Mouse (Mus musculus): ENCODE measurements around the gene Dpt. TPM values are rescaled to one million over a fixed set of nuclear protein-coding genes. Genes with fewer than 3 reads are reported as not detected.
"Not testable (repeated sequence)": the region's sequence is repeated elsewhere in the genome, so short reads cannot be mapped to it uniquely, and the experiment has no call there.

Dpt gene
- polyA plus RNA-seq, 1 experiment = 14.6 TPM

DNA sequence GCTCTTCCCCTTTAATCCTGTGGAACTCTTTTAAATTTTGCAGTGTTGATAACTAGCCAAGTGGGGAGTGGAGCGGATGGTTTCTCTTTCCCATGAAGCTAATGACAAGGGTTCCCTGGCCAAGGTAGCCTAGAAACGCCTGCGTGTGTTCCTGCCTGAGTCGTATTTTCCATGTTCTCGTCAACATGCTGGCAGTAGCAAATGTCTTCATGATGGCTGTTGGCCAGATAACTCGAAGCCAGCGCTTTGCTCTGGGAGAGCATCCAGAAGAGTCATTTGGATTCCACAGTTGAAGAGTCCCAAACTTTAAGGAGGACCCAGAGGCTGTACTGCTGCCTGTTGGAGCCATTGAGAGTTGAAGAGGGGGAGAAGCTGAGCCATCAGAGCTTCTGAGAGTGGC, 25.8 kb upstream of the Dpt start:
- no peaks in the 10 kb centered on the region for H3K4me1 ChIP-seq (replicated peaks; ENCODE audit: control insufficient read depth, insufficient read depth, low read length)
- H3K27ac ChIP-seq (ENCODE audit: control insufficient read depth, insufficient read depth, low read length) = no peak overlapping the region
- no peaks in the 10 kb centered on the region for H3K36me3 ChIP-seq (ENCODE audit: control insufficient read depth, insufficient read depth, low read length)
- no peaks in the 10 kb centered on the region for H3K27me3 ChIP-seq (ENCODE audit: control insufficient read depth, insufficient read depth, low read length)
- 90% methylated on average over 7 of the region's 7 CpGs for whole genome bisulfite sequencing
- H3K4me3 ChIP-seq (ENCODE audit: control insufficient read depth, insufficient read depth, low read length) = no peak overlapping the region
- no peak for DNase-seq
- TF ChIP-seq POLR2A (IDR thresholded peaks at IDR 0.05; ENCODE audit: control insufficient read depth, extremely low read depth, insufficient read depth, low read length, poor library complexity) = no peak
- no peak for TF ChIP-seq CTCF (IDR thresholded peaks at IDR 0.05; ENCODE audit: borderline replicate concordance, control insufficient read depth, extremely low read depth, insufficient read depth, low read length, poor library complexity)

DNA sequence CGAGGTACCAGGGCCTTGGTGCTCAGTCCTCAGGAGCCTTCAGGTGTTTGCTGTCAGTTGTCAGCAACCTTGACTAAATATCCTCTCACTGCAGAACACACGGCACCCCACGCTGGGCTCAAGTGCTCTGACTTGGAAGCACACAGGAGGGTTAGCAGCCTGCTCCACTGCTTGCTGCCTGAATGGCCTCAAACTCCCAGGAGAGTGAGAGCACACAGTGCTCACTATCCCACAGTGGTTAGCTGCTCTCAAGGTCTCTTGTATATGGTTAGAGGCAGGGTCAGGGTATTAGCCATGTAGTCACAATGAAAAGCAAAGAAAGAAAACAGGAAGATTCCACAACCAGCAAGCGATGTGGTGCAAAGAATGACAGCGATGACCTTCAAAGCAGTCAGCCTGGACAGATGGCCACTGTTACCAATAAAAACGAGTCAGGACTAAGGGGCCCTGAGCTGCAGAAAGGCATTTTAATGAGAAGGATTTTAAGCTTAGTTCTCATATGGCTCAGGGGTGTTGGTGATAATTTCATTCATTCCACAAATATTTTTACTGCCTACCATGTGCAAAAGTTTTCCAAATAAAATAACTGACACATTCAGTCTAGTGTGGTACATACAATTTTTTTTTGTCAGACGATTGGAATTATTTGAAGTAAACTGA, 15.5 kb upstream of the Dpt start:
- Histone ChIP-seq H3K4me1 (replicated peaks; ENCODE audit: control insufficient read depth, insufficient read depth, low read length) (no peaks in the 10 kb centered on the region), H3K36me3 (ENCODE audit: control insufficient read depth, insufficient read depth, low read length) (no peaks in the 10 kb centered on the region), H3K27me3 (ENCODE audit: control insufficient read depth, insufficient read depth, low read length) (no peaks in the 10 kb centered on the region), H3K4me3 (ENCODE audit: control insufficient read depth, insufficient read depth, low read length) (no peak overlapping the region), H3K27ac (ENCODE audit: control insufficient read depth, insufficient read depth, low read length) (no peak overlapping the region)
- WGBS = 92% methylated on average over 7 of the region's 7 CpGs
- DNase-seq = no peak
- TF ChIP-seq CTCF (IDR thresholded peaks at IDR 0.05; ENCODE audit: borderline replicate concordance, control insufficient read depth, extremely low read depth, insufficient read depth, low read length, poor library complexity) = no peak
- no peak for TF ChIP-seq POLR2A (IDR thresholded peaks at IDR 0.05; ENCODE audit: control insufficient read depth, extremely low read depth, insufficient read depth, low read length, poor library complexity)

DNA sequence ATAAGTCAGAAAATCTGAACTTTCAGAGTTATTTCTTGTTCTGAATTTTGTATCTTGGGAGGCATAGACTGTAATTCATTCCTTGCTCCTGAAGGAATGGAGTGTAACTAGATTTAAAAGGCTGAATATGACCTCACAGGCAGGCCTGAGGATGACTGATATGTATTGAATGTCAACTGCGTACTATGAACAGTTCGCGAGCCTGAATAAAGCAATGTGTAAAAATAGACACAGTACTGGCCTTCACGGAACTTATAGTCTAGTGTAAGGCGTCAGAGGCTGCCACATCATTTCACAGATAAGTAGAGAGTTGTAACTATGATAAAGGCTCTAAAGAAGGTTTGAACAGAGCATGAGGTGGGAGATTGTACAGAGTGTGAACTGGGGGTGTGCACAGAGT, 10.3 kb upstream of the Dpt start:
- WGBS = 95% methylated on average over 5 of the region's 5 CpGs
- no peak overlapping the region for H3K27ac ChIP-seq (ENCODE audit: control insufficient read depth, insufficient read depth, low read length)
- no peaks in the 10 kb centered on the region for H3K27me3 ChIP-seq (ENCODE audit: control insufficient read depth, insufficient read depth, low read length)
- no peaks in the 10 kb centered on the region for H3K36me3 ChIP-seq (ENCODE audit: control insufficient read depth, insufficient read depth, low read length)
- TF ChIP-seq POLR2A (IDR thresholded peaks at IDR 0.05; ENCODE audit: control insufficient read depth, extremely low read depth, insufficient read depth, low read length, poor library complexity) = no peak
- TF ChIP-seq CTCF (IDR thresholded peaks at IDR 0.05; ENCODE audit: borderline replicate concordance, control insufficient read depth, extremely low read depth, insufficient read depth, low read length, poor library complexity) = no peak
- no peak for DNase-seq
- no peak overlapping the region for H3K4me3 ChIP-seq (ENCODE audit: control insufficient read depth, insufficient read depth, low read length)
- H3K4me1 ChIP-seq (replicated peaks; ENCODE audit: control insufficient read depth, insufficient read depth, low read length) = no peaks in the 10 kb centered on the region

DNA sequence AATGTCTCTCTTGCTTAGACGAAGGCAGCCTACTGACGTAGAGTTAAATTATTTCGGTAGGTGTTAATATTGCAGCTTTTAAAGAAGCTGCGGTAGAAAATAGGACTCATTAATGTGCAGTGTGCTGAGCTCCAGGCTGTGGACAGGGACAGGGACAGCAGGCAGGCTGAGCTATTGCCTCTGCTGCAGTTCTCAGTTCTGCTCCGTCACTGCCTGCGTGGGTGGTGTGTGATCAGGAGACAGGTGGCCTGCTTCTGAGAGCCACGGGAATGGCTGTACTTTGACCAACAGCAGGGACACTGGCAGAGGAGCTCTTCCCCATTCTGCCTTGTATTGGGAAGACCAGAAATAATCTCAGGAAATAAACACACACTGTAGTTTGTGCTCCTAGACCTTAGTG, 8.7 kb upstream of the Dpt start:
- 84% methylated on average over 7 of the region's 7 CpGs for WGBS
- no peaks in the 10 kb centered on the region for H3K36me3 ChIP-seq (ENCODE audit: control insufficient read depth, insufficient read depth, low read length)
- DNase-seq = no peak
- H3K4me3 ChIP-seq (ENCODE audit: control insufficient read depth, insufficient read depth, low read length) = no peak overlapping the region
- TF ChIP-seq POLR2A (IDR thresholded peaks at IDR 0.05; ENCODE audit: control insufficient read depth, extremely low read depth, insufficient read depth, low read length, poor library complexity) (no peak), CTCF (IDR thresholded peaks at IDR 0.05; ENCODE audit: borderline replicate concordance, control insufficient read depth, extremely low read depth, insufficient read depth, low read length, poor library complexity) (no peak)
- no peaks in the 10 kb centered on the region for H3K4me1 ChIP-seq (replicated peaks; ENCODE audit: control insufficient read depth, insufficient read depth, low read length)
- no peak overlapping the region for H3K27ac ChIP-seq (ENCODE audit: control insufficient read depth, insufficient read depth, low read length)
- no peaks in the 10 kb centered on the region for H3K27me3 ChIP-seq (ENCODE audit: control insufficient read depth, insufficient read depth, low read length)

DNA sequence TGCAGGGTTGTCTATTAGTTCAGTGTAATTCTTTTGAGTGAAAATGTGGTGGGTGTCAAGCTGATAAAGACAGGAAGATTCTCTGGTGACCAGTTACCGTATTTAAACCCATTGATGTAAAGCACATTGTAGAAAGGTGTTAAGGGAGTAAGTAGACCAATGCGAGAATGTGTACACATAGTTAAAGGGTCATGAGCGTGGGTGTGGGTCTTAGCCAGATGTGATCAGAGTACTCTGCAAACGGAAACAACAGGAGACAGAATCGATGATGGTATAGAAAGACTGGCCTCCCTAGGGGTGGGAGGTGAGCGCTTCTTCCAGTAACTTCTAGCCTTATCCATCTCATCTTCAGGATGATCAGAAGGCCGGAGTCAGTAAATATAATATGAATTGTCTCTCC, 8.2 kb upstream of the Dpt start:
- 97% methylated on average over 7 of the region's 7 CpGs for WGBS
- Histone ChIP-seq H3K27ac (ENCODE audit: control insufficient read depth, insufficient read depth, low read length) (no peak overlapping the region), H3K4me1 (replicated peaks; ENCODE audit: control insufficient read depth, insufficient read depth, low read length) (no peaks in the 10 kb centered on the region), H3K4me3 (ENCODE audit: control insufficient read depth, insufficient read depth, low read length) (no peak overlapping the region), H3K36me3 (ENCODE audit: control insufficient read depth, insufficient read depth, low read length) (no peaks in the 10 kb centered on the region), H3K27me3 (ENCODE audit: control insufficient read depth, insufficient read depth, low read length) (no peaks in the 10 kb centered on the region)
- no peak for TF ChIP-seq POLR2A (IDR thresholded peaks at IDR 0.05; ENCODE audit: control insufficient read depth, extremely low read depth, insufficient read depth, low read length, poor library complexity)
- DNase-seq = no peak

DNA sequence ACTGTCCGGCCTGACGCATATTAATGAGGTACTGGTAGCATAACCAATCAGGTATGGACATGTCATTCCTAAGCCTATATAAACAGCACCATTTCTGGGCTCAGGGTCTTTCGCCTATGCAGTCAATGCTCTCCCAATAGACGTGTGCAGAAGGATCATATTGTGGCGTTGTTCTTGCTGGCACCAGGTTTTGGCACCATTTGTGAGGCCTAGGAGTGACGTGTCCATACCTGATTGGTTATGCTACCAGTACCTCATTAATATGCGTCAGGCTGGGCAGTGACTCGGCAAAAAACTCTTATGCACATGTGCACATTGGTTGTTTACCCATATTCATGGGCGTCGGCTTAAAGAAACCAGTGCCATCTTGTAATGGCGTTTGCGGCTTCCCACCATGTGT, 6.1 kb upstream of the Dpt start:
- H3K27me3 ChIP-seq (ENCODE audit: control insufficient read depth, insufficient read depth, low read length); H3K4me1 ChIP-seq (replicated peaks; ENCODE audit: control insufficient read depth, insufficient read depth, low read length); H3K36me3 ChIP-seq (ENCODE audit: control insufficient read depth, insufficient read depth, low read length); H3K4me3 ChIP-seq (ENCODE audit: control insufficient read depth, insufficient read depth, low read length); H3K27ac ChIP-seq (ENCODE audit: control insufficient read depth, insufficient read depth, low read length); DNase-seq: not testable (repeated sequence)
- 96% methylated on average over 12 of the region's 12 CpGs for WGBS

DNA sequence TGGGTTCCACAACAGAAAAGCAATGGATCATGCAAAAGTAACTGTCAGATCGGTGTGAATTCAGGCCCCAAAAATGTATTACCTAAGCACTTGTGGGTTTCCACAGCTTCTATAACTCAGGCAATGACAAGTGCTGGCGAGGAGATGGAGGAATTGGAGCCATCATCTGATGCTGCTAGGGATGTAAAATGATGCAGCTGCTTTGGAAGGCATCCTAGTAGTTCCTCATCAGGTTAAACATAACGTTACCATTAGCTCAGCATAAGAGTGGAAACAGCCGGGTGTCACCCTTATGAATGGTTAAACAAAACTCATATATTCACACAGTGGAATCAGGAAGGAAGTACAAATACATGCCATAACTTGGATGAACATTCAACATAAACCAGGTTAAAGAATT, 3.4 kb upstream of the Dpt start:
- H3K4me3 ChIP-seq (ENCODE audit: control insufficient read depth, insufficient read depth, low read length) = no peak overlapping the region
- TF ChIP-seq CTCF (IDR thresholded peaks at IDR 0.05; ENCODE audit: borderline replicate concordance, control insufficient read depth, extremely low read depth, insufficient read depth, low read length, poor library complexity) (no peak), POLR2A (IDR thresholded peaks at IDR 0.05; ENCODE audit: control insufficient read depth, extremely low read depth, insufficient read depth, low read length, poor library complexity) (no peak)
- no peaks in the 10 kb centered on the region for H3K4me1 ChIP-seq (replicated peaks; ENCODE audit: control insufficient read depth, insufficient read depth, low read length)
- no peak for DNase-seq
- 82% methylated on average over 4 of the region's 4 CpGs for WGBS
- no peaks in the 10 kb centered on the region for H3K27me3 ChIP-seq (ENCODE audit: control insufficient read depth, insufficient read depth, low read length)
- no peaks in the 10 kb centered on the region for H3K36me3 ChIP-seq (ENCODE audit: control insufficient read depth, insufficient read depth, low read length)
- no peak overlapping the region for H3K27ac ChIP-seq (ENCODE audit: control insufficient read depth, insufficient read depth, low read length)
